Comparison of ENCODE assay signal across 9 mouse cellular contexts in genomic region chr14:13960079-13960478, GRCm38 (mm10). TPM values are rescaled to one million over a fixed set of nuclear protein-coding genes. Genes with fewer than 3 reads are reported as not detected.
DNase-seq lines count a peak whose midpoint lies in the region; ATAC-seq and TF ChIP-seq lines count a peak whose summit lies in the region.
"Had no signal": no experiment of that assay in that cellular context is flagged by ENCODE, and none has a peak within 500 bp of the region (broad histone marks: within the 10 kb centered on the region; RNA-seq: fewer than 3 reads in every experiment).

No protein-coding gene starts in this region.

- ATAC-seq in forebrain, postnatal 0 days: peak; percentile 32; the same call in 1 of the 2 replicates
- ATAC-seq in lung, embryonic 15.5 days (ENCODE audit: borderline replicate concordance, extremely low read depth, low FRiP score, low TSS enrichment): no peak

- peak overlapping the region; percentile 98 for H3K9ac ChIP-seq in forebrain, postnatal 0 days
- H3K9ac ChIP-seq in lung, embryonic 15.5 days: peak overlapping the region; percentile 95

- under 1% methylated on average over 9 of the region's 9 CpGs for WGBS in forebrain, postnatal 0 days
- 5% methylated on average over 9 of the region's 9 CpGs for WGBS in lung, embryonic 15.5 days
- 2% methylated on average over 9 of the region's 9 CpGs for WGBS in olfactory bulb, adult 2 months

- intact Hi-C loops in left cerebral cortex, postnatal 14 days (cut with DNase I): loop anchor here (5.0 kb wide), 2 partner anchors 52 to 137 kb away; no protein-coding TSS in a partner anchor

- peak; percentile 23 to 26 for DNase-seq in left cerebral cortex, postnatal 14 days (ENCODE audit: low spot score in 2 of 2)
- no peak for DNase-seq in left cerebral cortex, adult 9 months (ENCODE audit: low spot score in 2 of 2)
- peak; percentile 21 for DNase-seq in cerebellum, adult 8-10 months
- peak; percentile 52 for DNase-seq in forebrain, postnatal 0 days
- peak; percentile 32 for DNase-seq in kidney, adult 9 months
- no peak for DNase-seq in adipocyte (ENCODE audit: low spot score)

- peak overlapping the region; percentile 83 for H3K4me2 ChIP-seq in forebrain, postnatal 0 days (ENCODE audit: low read depth)
- peak overlapping the region; percentile 65 for H3K4me2 ChIP-seq in lung, embryonic 15.5 days

- TF ChIP-seq CTCF in forebrain, postnatal 0 days (IDR thresholded peaks at IDR 0.05; ENCODE audit: low read depth): no peak
- TF ChIP-seq CTCF in olfactory bulb, adult 2 months (IDR thresholded peaks at IDR 0.05; ENCODE audit: insufficient read depth, low read depth, low read length): no peak

- H3K27ac ChIP-seq in forebrain, postnatal 0 days (ENCODE audit: low read depth, low read length): peak overlapping the region; percentile 86; the same call in 1 of the 2 replicates
- peak overlapping the region; percentile 84 for H3K27ac ChIP-seq in lung, embryonic 15.5 days
- H3K27ac ChIP-seq in olfactory bulb, adult 2 months (ENCODE audit: insufficient read depth, low read depth, low read length): no peak overlapping the region

- no peaks in the 10 kb centered on the region for H3K27me3 ChIP-seq in forebrain, postnatal 0 days (ENCODE audit: insufficient read depth, low read length)
- no peaks in the 10 kb centered on the region for H3K27me3 ChIP-seq in lung, embryonic 15.5 days

- H3K36me3 ChIP-seq in forebrain, postnatal 0 days (ENCODE audit: insufficient read depth): 0 out of 2 replicates have a peak, but pooled peaks cover 5% of the 10 kb centered on the region
- H3K36me3 ChIP-seq in lung, embryonic 15.5 days: peaks cover 7% of the 10 kb centered on the region; the same call in 1 of the 2 replicates

- H3K4me1 ChIP-seq in forebrain, postnatal 0 days (ENCODE audit: insufficient read depth): peaks cover 8% of the 10 kb centered on the region; the same call in 1 of the 2 replicates
- H3K4me1 ChIP-seq in lung, embryonic 15.5 days: peaks cover 14% of the 10 kb centered on the region; the same call in 1 of the 2 replicates
- peaks cover 7% of the 10 kb centered on the region; the same call in 1 of the 2 replicates for H3K4me1 ChIP-seq in olfactory bulb, adult 2 months (ENCODE audit: control insufficient read depth, insufficient read depth, low read length)

- TF ChIP-seq POLR2A in olfactory bulb, adult 2 months (IDR thresholded peaks at IDR 0.05; ENCODE audit: insufficient read depth, low read depth, low read length): no peak

- peak overlapping the region; percentile 82 for H3K4me3 ChIP-seq in forebrain, postnatal 0 days (ENCODE audit: low read depth, low read length)
- peak overlapping the region; percentile 86 for H3K4me3 ChIP-seq in lung, embryonic 15.5 days
- peak overlapping the region; percentile 98 for H3K4me3 ChIP-seq in olfactory bulb, adult 2 months (ENCODE audit: insufficient read depth, low read depth, low read length)

- no peaks in the 10 kb centered on the region for H3K9me3 ChIP-seq in forebrain, postnatal 0 days (ENCODE audit: low read length)
- H3K9me3 ChIP-seq in lung, embryonic 15.5 days: no peaks in the 10 kb centered on the region

RNA-seq across cellular contexts. Expression of gene Atxn7, which starts 1.2 kb away (rescaled TPM):
- 10 to 100 TPM; 20.0 to 20.3 TPM for total RNA-seq in left cerebral cortex, postnatal 14 days (2021)
- 9.2 and 14.4 TPM in 2 replicates for total RNA-seq in forebrain, postnatal 0 days (2014; rRNA removed)
- 1.0 and 2.2 TPM in 2 replicates for polyA plus RNA-seq in forebrain, postnatal 0 days (2015; fragmentation: Nextera tagmentation; extraction: Ambion mirVana)
- polyA plus RNA-seq in lung, embryonic 15.5 days (2015; fragmentation: Nextera tagmentation; extraction: Ambion mirVana): 3.4 and 4.9 TPM in 2 replicates
- not detected in 2 replicates for polyA plus RNA-seq in olfactory bulb, adult 2 months (2012; ENCODE audit: insufficient read depth, insufficient read length, low replicate concordance, missing spikeins)

RNA-seq across cellular contexts. Expression of gene Thoc7, which starts 1.6 kb away (rescaled TPM):
- total RNA-seq in left cerebral cortex, postnatal 14 days (2021): 100 to 1,000 TPM in 1 of 2 experiments, 10 to 100 TPM in 1; 97.1 to 102 TPM
- 90.7 and 105 TPM in 2 replicates for total RNA-seq in forebrain, postnatal 0 days (2014; rRNA removed)
- polyA plus RNA-seq in forebrain, postnatal 0 days (2015; fragmentation: Nextera tagmentation; extraction: Ambion mirVana): 189 and 216 TPM in 2 replicates
- 168 and 189 TPM in 2 replicates for polyA plus RNA-seq in lung, embryonic 15.5 days (2015; fragmentation: Nextera tagmentation; extraction: Ambion mirVana)
- polyA plus RNA-seq in olfactory bulb, adult 2 months (2012; ENCODE audit: insufficient read depth, insufficient read length, low replicate concordance, missing spikeins): 449 TPM in 1 of 2 replicates, not detected in the other

RNA-seq across cellular contexts. Expression of gene Gm281, which starts 45.8 kb away (rescaled TPM):
- total RNA-seq in left cerebral cortex, postnatal 14 days (2021): not detected
- total RNA-seq in forebrain, postnatal 0 days (2014; rRNA removed): not detected in 2 replicates
- 0.06 and 0.11 TPM in 2 replicates for polyA plus RNA-seq in forebrain, postnatal 0 days (2015; fragmentation: Nextera tagmentation; extraction: Ambion mirVana)
- polyA plus RNA-seq in lung, embryonic 15.5 days (2015; fragmentation: Nextera tagmentation; extraction: Ambion mirVana): 0.05 TPM in 1 of 2 replicates, not detected in the other
- not detected in 2 replicates for polyA plus RNA-seq in olfactory bulb, adult 2 months (2012; ENCODE audit: insufficient read depth, insufficient read length, low replicate concordance, missing spikeins)
- polyA plus RNA-seq: frontal cortex, adult 2 months had no signal

Comparison
In these comparisons a context has a peak if more than half of its experiments do, and no peak if none do; other contexts are left out.
1. DNase-seq: peak in left cerebral cortex, postnatal 14 days (2 of 2), cerebellum, adult 8-10 months (single experiment), forebrain, postnatal 0 days (single experiment) and kidney, adult 9 months (single experiment); none in left cerebral cortex, adult 9 months (0 of 2) and adipocyte (single experiment).
2. Peak in every context shown above with its lines, with median percentiles within 50 percentile points of each other: H3K4me3 ChIP-seq.